Mouse (Mus musculus): Measurements from ENCODE around the gene Prdm1.

DNA sequence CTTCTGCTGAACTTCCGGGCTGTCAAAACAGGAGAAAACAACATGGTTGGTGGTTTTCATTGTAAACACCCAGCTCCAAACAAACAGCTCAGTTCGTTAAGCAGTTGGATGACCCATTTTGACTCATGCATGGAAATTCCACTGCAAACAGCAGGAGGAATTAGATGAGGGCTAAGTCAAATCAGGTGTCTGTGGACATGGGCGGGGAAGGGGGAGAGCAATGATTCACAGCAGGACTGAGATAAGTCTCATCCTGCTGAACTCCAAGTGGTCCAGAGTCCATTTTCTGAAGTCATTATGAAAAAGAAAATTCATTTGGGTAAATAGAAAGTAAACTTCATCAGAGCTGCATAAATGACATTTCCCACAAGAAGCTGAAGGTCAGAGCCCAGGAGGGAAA is 108.1 kb downstream of the Prdm1 start:
- no peak for TF ChIP-seq HCFC1 (IDR thresholded peaks at IDR 0.05; ENCODE audit: borderline replicate concordance, insufficient read depth, low read length)
- no peak for TF ChIP-seq ZC3H11A (IDR thresholded peaks at IDR 0.05; ENCODE audit: borderline replicate concordance, low read depth, low read length)
- TF ChIP-seq MAFK (IDR thresholded peaks at IDR 0.05; ENCODE audit: insufficient read depth, low read depth, low read length), result no peak
- no peak for TF ChIP-seq ZNF384 (IDR thresholded peaks at IDR 0.05; ENCODE audit: low read depth, low read length)
- TF ChIP-seq CHD2 (IDR thresholded peaks at IDR 0.05; ENCODE audit: low read depth, low read length), result no peak
